Mouse (Mus musculus) lung, embryonic 16.5 days (tissue): ENCODE results near the gene Ispd. TPM values are rescaled to one million over a fixed set of nuclear protein-coding genes. Genes with fewer than 3 reads are reported as not detected.

Experiments used
- ATAC-seq: fragments of 200-750 bp; cut with Nextera tagmentation; 2 replicates; pipeline ENCODE4 v1.8.0; 2017; ENCODE audit warnings: low read depth, mild to moderate bottlenecking, moderate library complexity
- H3K27ac ChIP-seq: fragments of 300-500 bp; sonication (generic); 2 replicates; pipeline ENCODE4 v1.5.1; 2014; ENCODE audit warnings: mild to moderate bottlenecking, control low read depth, low read length
- H3K27me3 ChIP-seq: fragments of 300-500 bp; sonication (generic); 2 replicates; pipeline ENCODE4 v1.6.1; 2014; ENCODE audit warnings: low read depth, low read length, mixed read lengths; ENCODE audit not compliant: control insufficient read depth, insufficient read depth
- H3K36me3 ChIP-seq: fragments of 300-500 bp; sonication (generic); 2 replicates; pipeline ENCODE4 v1.6.1; 2014; ENCODE audit warnings: low read length; ENCODE audit not compliant: control insufficient read depth, insufficient read depth
- H3K4me1 ChIP-seq: fragments of 300-500 bp; sonication (generic); replicated peaks from 2 replicates; pipeline ENCODE4 v1.6.1; 2014; ENCODE audit warnings: low read length, mixed read lengths; ENCODE audit not compliant: control insufficient read depth, insufficient read depth
- H3K4me2 ChIP-seq: fragments of 300-500 bp; sonication (generic); 2 replicates; pipeline ENCODE4 v1.6.1; 2014; ENCODE audit warnings: low read depth, low read length, control low read depth
- H3K4me3 ChIP-seq: fragments of 300-500 bp; sonication (generic); 2 replicates; pipeline ENCODE4 v1.5.1; 2014; ENCODE audit warnings: mild to moderate bottlenecking, low read length, control low read depth
- H3K9ac ChIP-seq: fragments of 300-500 bp; sonication (generic); 2 replicates; pipeline ENCODE4 v1.6.1; 2014; ENCODE audit warnings: low read length, control low read depth
- H3K9me3 ChIP-seq: fragments of 300-500 bp; sonication (generic); 2 replicates; pipeline ENCODE4 v1.6.1; 2016; ENCODE audit warnings: low read length; ENCODE audit not compliant: control insufficient read depth
- WGBS: fragments of 180-500 bp; shearing (Covaris S2); extraction: QIAGEN DNeasy Blood & Tissue Kit; methylation state at CpG from one replicate; pipeline ENCODE4 v1.1.7; 2014; 5-methylcytosine and 5-hydroxymethylcytosine counted together
- polyA plus RNA-seq: library from polyadenylated mRNA; unstranded; fragments of >200 nt; fragmentation: Nextera tagmentation; extraction: Ambion mirVana; gene quantifications from 2 replicates; pipeline ENCODE4 v1.2.1, GENCODE M21; 2015

Ispd gene
- polyA plus RNA-seq, 1 experiment from 2014 or later = 12.4 TPM

DNA sequence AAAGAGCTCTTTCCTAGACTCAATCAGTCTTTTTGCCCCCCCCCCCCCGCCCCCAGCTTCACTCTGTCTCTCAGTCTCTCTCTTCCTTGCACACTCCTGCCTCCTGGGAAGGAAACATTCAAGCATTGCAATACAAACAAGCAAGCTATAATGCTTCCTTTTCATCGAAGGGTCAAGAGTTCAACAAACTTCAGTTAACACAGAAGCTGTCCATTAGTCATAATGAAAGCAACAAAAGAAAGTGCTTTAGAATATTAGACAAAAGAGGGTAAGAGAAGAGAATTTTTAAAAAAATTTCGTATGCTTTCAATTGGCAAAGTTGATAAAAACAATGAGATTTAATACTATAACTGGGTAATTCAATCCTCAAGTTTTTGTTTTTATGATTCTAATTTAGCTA, 996 bp upstream of the Ispd start:
- H3K9me3 ChIP-seq = no peaks in the 10 kb centered on the region
- no peak for ATAC-seq
- no peak overlapping the region for H3K9ac ChIP-seq
- H3K27ac ChIP-seq = no peak overlapping the region
- H3K36me3 ChIP-seq = no peaks in the 10 kb centered on the region
- no peaks in the 10 kb centered on the region for H3K27me3 ChIP-seq
- peaks cover 5% of the 10 kb centered on the region; the same call in 1 of the 2 replicates for H3K4me1 ChIP-seq
- WGBS = 39% methylated on average over 3 of the region's 3 CpGs
- H3K4me2 ChIP-seq = no peak overlapping the region
- H3K4me3 ChIP-seq = no peak overlapping the region

DNA sequence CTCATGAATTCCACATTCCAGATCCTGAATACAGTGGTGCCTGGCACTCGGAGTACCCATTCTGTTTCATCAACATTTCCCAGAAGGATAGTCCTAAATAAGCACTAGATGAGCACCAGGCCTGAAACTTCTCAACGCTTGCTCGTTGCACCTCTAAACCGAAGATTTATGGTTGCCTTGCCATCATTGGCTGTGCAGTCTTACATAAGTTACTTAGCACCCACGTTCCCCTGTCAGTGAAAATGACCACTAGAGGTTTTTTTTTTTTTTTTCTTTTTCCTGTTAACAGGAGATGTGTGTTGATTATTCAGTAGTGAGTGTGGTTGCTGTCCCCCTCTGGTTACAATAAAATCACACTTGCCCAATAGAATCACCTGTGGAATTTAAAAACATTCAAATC, 444 bp upstream of the Ispd start:
- Histone ChIP-seq H3K4me1 (peaks cover 7% of the 10 kb centered on the region; the same call in 1 of the 2 replicates), H3K27ac (peak overlapping the region; percentile 97), H3K36me3 (no peaks in the 10 kb centered on the region), H3K27me3 (no peaks in the 10 kb centered on the region), H3K9ac (peak overlapping the region; percentile 99; the same call in 1 of the 2 replicates), H3K4me3 (peak overlapping the region; percentile 77), H3K9me3 (no peaks in the 10 kb centered on the region), H3K4me2 (peak overlapping the region; percentile 82)
- ATAC-seq = no peak
- 64% methylated on average over 5 of the region's 5 CpGs for WGBS

DNA sequence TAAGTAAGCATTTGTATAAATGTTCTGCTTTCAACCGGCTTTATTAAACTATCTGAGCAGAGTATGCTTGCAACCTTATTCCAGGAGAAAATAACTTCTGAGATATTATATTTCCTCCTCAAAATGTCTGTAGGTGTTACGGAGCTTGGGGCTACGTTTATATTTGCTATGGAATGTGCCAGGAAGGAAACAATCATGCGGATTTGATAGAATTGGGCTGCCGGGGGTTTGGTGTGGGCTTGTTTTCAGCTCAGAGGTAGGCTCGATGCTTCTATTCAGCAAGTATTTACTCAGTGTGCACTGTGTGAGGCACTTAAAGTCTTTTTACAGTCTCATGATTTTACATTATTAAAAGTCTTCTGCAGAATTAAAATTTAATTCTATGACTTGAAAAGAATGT, 4.1 kb downstream of the Ispd start:
- no peak overlapping the region for H3K4me3 ChIP-seq
- H3K4me2 ChIP-seq = no peak overlapping the region
- no peaks in the 10 kb centered on the region for H3K36me3 ChIP-seq
- no peak overlapping the region for H3K27ac ChIP-seq
- no peaks in the 10 kb centered on the region for H3K27me3 ChIP-seq
- peak overlapping the region; percentile 28; the same call in 1 of the 2 replicates for H3K9ac ChIP-seq
- WGBS = 30% methylated on average over 6 of the region's 6 CpGs
- peaks cover 7% of the 10 kb centered on the region; the same call in 1 of the 2 replicates for H3K4me1 ChIP-seq
- no peaks in the 10 kb centered on the region for H3K9me3 ChIP-seq
- ATAC-seq = no peak

DNA sequence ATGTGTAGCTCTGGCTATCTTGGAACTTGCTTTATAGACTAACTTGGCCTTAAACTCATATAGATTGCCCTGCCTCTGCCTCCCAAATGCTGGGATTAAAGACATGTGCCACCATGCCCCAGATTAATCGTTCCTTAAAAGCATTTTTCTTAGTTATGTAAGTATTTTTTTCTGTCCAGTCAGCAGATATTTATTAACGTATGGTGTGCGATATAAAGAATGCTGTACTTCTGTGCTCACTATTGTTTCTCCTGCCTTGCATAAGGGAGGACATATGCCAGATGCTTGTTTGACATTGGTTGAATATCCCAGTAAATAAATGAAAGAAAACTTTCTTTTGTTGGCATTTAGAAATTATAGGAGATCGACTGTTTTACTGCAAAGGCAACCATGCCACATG, 5.7 kb downstream of the Ispd start:
- Histone ChIP-seq H3K9me3 (no peaks in the 10 kb centered on the region), H3K4me1 (peaks cover 4% of the 10 kb centered on the region; the same call in 1 of the 2 replicates), H3K36me3 (no peaks in the 10 kb centered on the region), H3K4me2 (no peak overlapping the region), H3K4me3 (no peak overlapping the region), H3K27ac (no peak overlapping the region), H3K27me3 (no peaks in the 10 kb centered on the region), H3K9ac (no peak overlapping the region)
- no peak for ATAC-seq
- 84% methylated on average over 4 of the region's 4 CpGs for WGBS

DNA sequence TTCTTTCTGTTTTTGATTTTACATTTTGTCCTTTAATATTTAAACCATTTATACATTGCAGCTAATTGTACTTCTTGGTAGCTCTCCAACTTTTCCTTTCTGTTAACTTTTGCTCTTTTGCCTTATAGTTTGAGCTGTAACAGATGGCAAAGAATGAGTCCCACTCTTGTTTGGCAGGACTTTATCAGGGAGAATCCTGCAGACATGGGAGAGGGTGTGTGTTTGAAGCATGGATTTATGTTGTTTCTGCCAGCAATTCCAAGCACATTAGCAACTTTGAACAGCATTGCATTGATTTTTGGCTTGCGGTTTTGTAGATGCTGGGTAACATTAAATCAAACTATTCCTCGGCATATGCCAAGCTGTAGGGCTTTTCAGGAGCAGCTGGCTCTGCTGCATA, 13.9 kb downstream of the Ispd start:
- H3K27me3 ChIP-seq = no peaks in the 10 kb centered on the region
- peaks cover 3% of the 10 kb centered on the region for H3K9me3 ChIP-seq
- H3K36me3 ChIP-seq = peaks cover 3% of the 10 kb centered on the region; the same call in 1 of the 2 replicates
- no peak overlapping the region for H3K4me3 ChIP-seq
- H3K4me1 ChIP-seq = no peaks in the 10 kb centered on the region
- H3K9ac ChIP-seq = no peak overlapping the region
- peak overlapping the region; percentile 11; the same call in 1 of the 2 replicates for H3K4me2 ChIP-seq
- 44% methylated on average over 2 of the region's 2 CpGs for WGBS
- peak; percentile 97 for ATAC-seq
- peak overlapping the region; percentile 28; the same call in 1 of the 2 replicates for H3K27ac ChIP-seq

DNA sequence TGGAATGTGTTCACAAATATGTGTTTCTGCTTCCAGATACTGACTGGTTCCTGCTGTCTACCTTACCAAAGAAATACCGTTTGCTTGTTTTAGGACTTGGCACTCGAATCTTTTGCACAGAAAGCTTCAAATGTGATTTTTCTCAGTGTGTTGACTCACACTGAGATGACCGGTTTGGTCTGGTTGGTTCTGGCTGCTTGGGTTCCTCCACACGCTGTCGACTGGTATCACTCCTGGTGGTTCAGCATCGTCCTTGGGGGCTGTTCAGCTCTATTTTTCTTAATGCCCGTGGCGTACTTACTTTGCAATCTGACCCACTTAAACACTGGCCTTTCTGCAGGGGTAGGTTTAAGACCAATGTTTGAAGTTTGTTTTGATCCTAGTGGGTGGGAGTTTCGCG, 42.4 kb downstream of the Ispd start:
- H3K36me3 ChIP-seq = no peaks in the 10 kb centered on the region
- H3K9ac ChIP-seq = no peak overlapping the region
- no peaks in the 10 kb centered on the region for H3K9me3 ChIP-seq
- WGBS = 62% methylated on average over 10 of the region's 10 CpGs
- no peak for ATAC-seq
- no peak overlapping the region for H3K4me3 ChIP-seq
- no peaks in the 10 kb centered on the region for H3K27me3 ChIP-seq
- H3K27ac ChIP-seq = no peak overlapping the region
- H3K4me1 ChIP-seq = peaks cover 7% of the 10 kb centered on the region; the same call in 1 of the 2 replicates
- H3K4me2 ChIP-seq = no peak overlapping the region

DNA sequence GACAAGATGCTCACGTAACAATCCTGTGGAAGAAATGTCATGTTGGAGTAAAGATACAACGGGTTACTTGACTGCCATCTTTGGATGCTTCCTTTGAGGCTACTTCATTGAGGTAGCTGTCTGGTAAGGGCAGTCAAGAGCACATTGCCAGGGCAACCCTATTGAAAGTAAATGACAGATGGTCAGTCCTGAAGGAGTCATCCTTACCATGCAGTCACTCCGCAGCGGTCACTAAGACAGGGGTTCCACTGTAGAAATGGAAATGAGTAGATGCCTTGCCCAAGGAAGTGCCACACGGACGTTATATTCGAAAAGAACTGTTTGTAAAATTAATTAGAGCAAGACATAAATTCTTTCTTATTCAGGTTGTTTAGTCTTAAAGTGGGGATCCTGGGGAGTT, 44.0 kb downstream of the Ispd start:
- Histone ChIP-seq H3K27me3 (no peaks in the 10 kb centered on the region), H3K4me1 (peaks cover 7% of the 10 kb centered on the region; the same call in 1 of the 2 replicates), H3K36me3 (no peaks in the 10 kb centered on the region), H3K4me2 (no peak overlapping the region), H3K9me3 (no peaks in the 10 kb centered on the region), H3K9ac (no peak overlapping the region), H3K27ac (no peak overlapping the region), H3K4me3 (no peak overlapping the region)
- 88% methylated on average over 7 of the region's 7 CpGs for WGBS
- ATAC-seq = no peak

DNA sequence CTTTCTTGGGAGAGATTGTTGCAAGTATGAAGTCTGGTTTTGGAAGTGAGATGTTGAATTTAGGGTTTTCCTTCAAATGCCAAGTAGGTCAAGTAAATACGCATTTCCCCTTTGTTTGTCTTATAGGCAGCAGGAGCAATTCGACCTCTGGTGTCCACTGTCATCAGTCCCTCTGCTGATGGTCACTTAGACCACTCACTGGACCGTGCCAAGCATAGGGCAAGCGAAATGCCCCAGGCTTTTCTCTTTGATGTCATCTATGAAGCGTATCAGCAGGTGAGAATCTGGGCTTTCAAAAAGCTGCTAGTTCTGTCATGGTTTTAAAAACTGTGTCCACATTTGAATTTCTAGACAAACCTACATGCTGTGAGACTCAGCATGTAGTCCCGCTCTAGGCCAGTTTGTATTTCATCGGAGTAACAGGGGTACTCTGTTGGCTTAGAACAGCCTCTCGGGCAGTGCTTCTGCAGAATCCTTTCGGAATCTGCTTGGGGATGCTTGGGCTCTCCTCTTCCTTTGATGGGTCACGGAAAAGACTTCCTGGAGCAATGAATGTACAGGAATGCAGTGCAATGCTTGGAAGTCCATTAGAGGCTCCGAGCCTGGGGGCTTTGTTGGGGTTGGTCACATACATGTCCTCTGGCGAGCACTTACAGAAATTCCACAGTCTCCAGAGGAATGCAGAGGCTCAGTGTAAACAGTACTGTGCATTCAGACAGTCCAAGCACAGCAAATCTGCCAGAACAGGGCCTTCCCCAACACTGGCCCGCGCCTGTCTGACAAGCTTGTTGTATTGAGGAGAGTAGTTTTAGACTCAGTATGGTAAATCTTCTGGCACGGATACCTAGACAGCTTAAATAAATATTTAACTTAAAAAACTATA, 45.2 kb downstream of the Ispd start:
- peak overlapping the region; percentile 11; the same call in 1 of the 2 replicates for H3K27ac ChIP-seq
- no peak overlapping the region for H3K4me2 ChIP-seq
- no peaks in the 10 kb centered on the region for H3K9me3 ChIP-seq
- H3K36me3 ChIP-seq = no peaks in the 10 kb centered on the region
- no peak overlapping the region for H3K4me3 ChIP-seq
- H3K27me3 ChIP-seq = no peaks in the 10 kb centered on the region
- peaks cover 7% of the 10 kb centered on the region; the same call in 1 of the 2 replicates for H3K4me1 ChIP-seq
- H3K9ac ChIP-seq = no peak overlapping the region
- WGBS = 40% methylated on average over 15 of the region's 15 CpGs
- peak; percentile 94 for ATAC-seq

DNA sequence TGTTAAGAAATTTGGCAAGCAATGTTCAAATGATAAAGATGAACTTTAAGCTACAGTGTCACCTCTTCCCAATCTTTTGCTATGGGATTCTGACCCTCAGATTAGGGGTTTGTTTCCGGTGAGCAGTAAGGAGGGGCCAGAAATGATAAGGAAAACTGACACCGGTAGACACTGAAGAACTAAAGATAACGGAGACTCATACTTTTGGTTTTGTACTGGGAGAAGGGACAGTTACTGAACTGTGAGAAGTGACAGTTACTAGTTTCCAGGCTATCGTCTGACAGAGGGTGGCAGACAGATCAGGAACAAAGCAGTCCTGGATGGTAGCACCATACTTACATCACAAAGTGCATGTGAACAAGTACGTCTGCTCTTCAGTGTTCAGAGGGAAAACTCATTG, 55.7 kb downstream of the Ispd start:
- Histone ChIP-seq H3K27me3 (no peaks in the 10 kb centered on the region), H3K9me3 (no peaks in the 10 kb centered on the region), H3K27ac (no peak overlapping the region), H3K4me1 (no peaks in the 10 kb centered on the region), H3K4me2 (no peak overlapping the region), H3K9ac (no peak overlapping the region), H3K4me3 (no peak overlapping the region), H3K36me3 (no peaks in the 10 kb centered on the region)
- ATAC-seq = no peak
- 26% methylated on average over 5 of the region's 5 CpGs for WGBS
